Mouse (Mus musculus) lung, postnatal 0 days (tissue): ENCODE results near the gene Syn2. TPM values are rescaled to one million over a fixed set of nuclear protein-coding genes. Genes with fewer than 3 reads are reported as not detected.
A peak's percentile ranks its signal among the peaks of the same experiment; 100 is the strongest.

ENCODE experiments used
- ATAC-seq: fragments of 200-750 bp; cut with Nextera tagmentation; 2 replicates; pipeline ENCODE4 v1.8.0; 2017; ENCODE audit warnings: moderate library complexity
- DNase-seq: peaks from one replicate; pipeline ENCODE4 v3.0.0-alpha.2; 2016; ENCODE audit warnings: low spot score
- H3K27ac ChIP-seq: fragments of 300-500 bp; sonication (generic); 2 replicates; pipeline ENCODE4 v1.5.1; 2014; ENCODE audit warnings: antibody characterized with exemption, mild to moderate bottlenecking, low read length, mixed read lengths
- H3K27me3 ChIP-seq: fragments of 300-500 bp; sonication (generic); replicated peaks from 2 replicates; pipeline ENCODE4 v1.6.1; 2014; ENCODE audit warnings: low read length, mixed read lengths; ENCODE audit not compliant: insufficient read depth
- H3K36me3 ChIP-seq: fragments of 300-500 bp; sonication (generic); 2 replicates; pipeline ENCODE4 v1.6.1; 2014; ENCODE audit warnings: low read length, mixed read lengths; ENCODE audit not compliant: insufficient read depth
- H3K4me1 ChIP-seq: fragments of 300-500 bp; sonication (generic); 2 replicates; pipeline ENCODE4 v1.6.1; 2014; ENCODE audit warnings: antibody characterized with exemption, low read depth, low read length, mixed read lengths; ENCODE audit not compliant: insufficient read depth
- H3K4me2 ChIP-seq: fragments of 300-500 bp; sonication (generic); replicated peaks from 2 replicates; pipeline ENCODE4 v1.6.1; 2014; ENCODE audit warnings: low read depth, mild to moderate bottlenecking, low read length, moderate library complexity, mixed read lengths
- H3K4me3 ChIP-seq: fragments of 300-500 bp; sonication (generic); 2 replicates; pipeline ENCODE4 v1.5.1; 2014; ENCODE audit warnings: low read depth, low read length
- H3K9ac ChIP-seq: fragments of 300-500 bp; sonication (generic); replicated peaks from 2 replicates; pipeline ENCODE4 v1.6.1; 2014; ENCODE audit warnings: low read depth, mild to moderate bottlenecking
- H3K9me3 ChIP-seq: fragments of 300-500 bp; sonication (generic); 2 replicates; pipeline ENCODE4 v1.6.1; 2016; ENCODE audit warnings: low read length, mixed read lengths
- CTCF ChIP-seq: IDR thresholded peaks from 2 replicates; pipeline ENCODE4 v1.5.1; 2016; ENCODE audit warnings: antibody characterized with exemption, mild to moderate bottlenecking
- EP300 ChIP-seq: IDR thresholded peaks from 2 replicates; pipeline ENCODE4 v1.6.1; 2016; ENCODE audit warnings: antibody characterized with exemption, mild to moderate bottlenecking, control low read depth
- WGBS: fragments of 180-500 bp; shearing (Covaris S2); extraction: QIAGEN DNeasy Blood & Tissue Kit; methylation state at CpG from one replicate; pipeline ENCODE4 v1.1.7; 2014; 5-methylcytosine and 5-hydroxymethylcytosine counted together
- polyA plus RNA-seq: library from polyadenylated mRNA; unstranded; fragments of >200 nt; fragmentation: Nextera tagmentation; extraction: Ambion mirVana; gene quantifications from 2 replicates; pipeline ENCODE4 v1.2.1, GENCODE M21; 2015

Syn2 gene
- polyA plus RNA-seq, 1 experiment from 2014 or later, result 1.0 TPM

- H3K27me3 ChIP-seq, result no peaks in the 10 kb centered on the region
- ATAC-seq (no peak), DNase-seq (no peak)
- no peaks in the 10 kb centered on the region for H3K4me1 ChIP-seq
- 82% methylated on average over 3 of the region's 3 CpGs for WGBS
- TF ChIP-seq EP300, result no peak
- TF ChIP-seq CTCF, result no peak
- no peak overlapping the region for H3K27ac ChIP-seq
- no peak overlapping the region for H3K9ac ChIP-seq
- no peaks in the 10 kb centered on the region for H3K36me3 ChIP-seq
- no peaks in the 10 kb centered on the region for H3K9me3 ChIP-seq
- H3K4me3 ChIP-seq, result no peak overlapping the region
- no peak overlapping the region for H3K4me2 ChIP-seq
Measured at GRCm38 (mm10) chr6:115245500-115246058, 110.9 kb downstream of the Syn2 start.

GRCm38 (mm10) chr6:115251531-115251985 is 116.9 kb downstream of the Syn2 start:
- ATAC-seq (peak; percentile 26), DNase-seq (no peak)
- peak overlapping the region; percentile 38 for H3K4me2 ChIP-seq
- 5% methylated on average over 13 of the region's 13 CpGs for WGBS
- H3K27me3 ChIP-seq, result no peaks in the 10 kb centered on the region
- H3K9me3 ChIP-seq, result no peaks in the 10 kb centered on the region
- no peaks in the 10 kb centered on the region for H3K36me3 ChIP-seq
- TF ChIP-seq CTCF, result no peak
- H3K4me1 ChIP-seq, result no peaks in the 10 kb centered on the region
- no peak overlapping the region for H3K9ac ChIP-seq
- H3K4me3 ChIP-seq, result no peak overlapping the region
- no peak overlapping the region for H3K27ac ChIP-seq

GRCm38 (mm10) chr6:115252099-115252873 is 117.6 kb downstream of the Syn2 start, which contains the start of gene Timp4:
Gene Timp4 (minus strand): TSS chr6:115252205.
- peak; percentile 28 for DNase-seq
- peak; percentile 28; the same call in 1 of the 2 replicates for ATAC-seq
- no peak for TF ChIP-seq CTCF
- no peak for TF ChIP-seq EP300
- Histone ChIP-seq H3K27ac (no peak within 1 kb of the TSS), H3K36me3 (no peaks in the 10 kb centered on the region), H3K9ac (no peak within 1 kb of the TSS), H3K4me2 (peak within 1 kb of the TSS; percentile 38), H3K9me3 (no peaks in the 10 kb centered on the region), H3K4me3 (no peak within 1 kb of the TSS), H3K4me1 (no peaks in the 10 kb centered on the region), H3K27me3 (no peaks in the 10 kb centered on the region)
- WGBS, result 45% methylated on average over 7 of the region's 10 CpGs

- H3K36me3 ChIP-seq, result no peaks in the 10 kb centered on the region
- WGBS, result 72% methylated on average over 3 of the region's 3 CpGs
- ATAC-seq (no peak), DNase-seq (no peak)
- H3K4me2 ChIP-seq, result no peak overlapping the region
- TF ChIP-seq EP300 (no peak), CTCF (no peak)
- H3K27me3 ChIP-seq, result no peaks in the 10 kb centered on the region
- no peak overlapping the region for H3K4me3 ChIP-seq
- no peaks in the 10 kb centered on the region for H3K4me1 ChIP-seq
- H3K9me3 ChIP-seq, result no peaks in the 10 kb centered on the region
- no peak overlapping the region for H3K9ac ChIP-seq
- H3K27ac ChIP-seq, result no peak overlapping the region
Measured at GRCm38 (mm10) chr6:115255171-115255570, 120.5 kb downstream of the Syn2 start.

GRCm38 (mm10) chr6:115260507-115260906 is 125.8 kb downstream of the Syn2 start:
- no peak overlapping the region for H3K4me2 ChIP-seq
- DNase-seq (no peak), ATAC-seq (no peak)
- no peak overlapping the region for H3K9ac ChIP-seq
- WGBS, result 84% methylated on average over 3 of the region's 3 CpGs
- H3K27ac ChIP-seq, result no peak overlapping the region
- no peaks in the 10 kb centered on the region for H3K27me3 ChIP-seq
- TF ChIP-seq CTCF, result no peak
- no peak for TF ChIP-seq EP300
- H3K4me3 ChIP-seq, result no peak overlapping the region
- no peaks in the 10 kb centered on the region for H3K4me1 ChIP-seq
- no peaks in the 10 kb centered on the region for H3K9me3 ChIP-seq
- no peaks in the 10 kb centered on the region for H3K36me3 ChIP-seq

- DNase-seq (no peak), ATAC-seq (no peak)
- TF ChIP-seq CTCF (no peak), EP300 (no peak)
- Histone ChIP-seq H3K9ac (no peak overlapping the region), H3K27ac (no peak overlapping the region), H3K36me3 (no peaks in the 10 kb centered on the region), H3K9me3 (no peaks in the 10 kb centered on the region), H3K4me3 (no peak overlapping the region), H3K27me3 (no peaks in the 10 kb centered on the region), H3K4me2 (no peak overlapping the region), H3K4me1 (no peaks in the 10 kb centered on the region)
- 59% methylated on average over 5 of the region's 5 CpGs for WGBS
Measured at GRCm38 (mm10) chr6:115266791-115267190, 132.1 kb downstream of the Syn2 start.
